16 mouse cellular contexts compared by ENCODE assay signal in the genomic region with DNA sequence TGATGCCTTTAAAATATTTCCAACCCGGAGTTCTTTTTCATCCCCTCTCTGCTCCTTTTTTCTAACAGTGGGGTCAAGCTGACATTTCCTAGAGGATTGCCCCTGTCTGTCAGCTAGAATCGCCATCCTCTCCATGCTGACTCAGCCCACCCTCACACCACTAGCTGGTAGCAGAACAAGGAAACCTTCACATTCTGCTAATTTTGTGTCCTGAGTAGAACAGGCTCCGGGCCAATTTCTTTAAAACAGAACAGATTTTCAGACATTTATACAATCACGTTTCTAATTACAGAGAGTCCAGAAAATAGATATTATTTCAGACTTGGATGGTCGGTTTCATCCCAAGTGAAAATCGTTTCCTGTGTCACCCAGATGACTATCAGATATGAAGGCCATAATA. TPM values are rescaled to one million over a fixed set of nuclear protein-coding genes. Genes with fewer than 3 reads are reported as not detected.
A peak's percentile ranks its signal among the peaks of the same experiment; 100 is the strongest.
DNase-seq lines count a peak whose midpoint lies in the region.
"Had no signal": no experiment of that assay in that cellular context is flagged by ENCODE, and none has a peak within 500 bp of the region (broad histone marks: within the 10 kb centered on the region; RNA-seq: fewer than 3 reads in every experiment).

No protein-coding gene starts in this region.

- intact Hi-C loops in heart, postnatal 14 days (cut with DNase I) = no loop called here

- DNase-seq in heart, adult 11 months = peak; percentile 24
- no peak for DNase-seq in heart, postnatal 14 days
- peak; percentile 24 for DNase-seq in layer of hippocampus, adult 9-11 months
- DNase-seq in layer of hippocampus, adult 9-10 months (ENCODE audit: low spot score) = no peak
- DNase-seq in right cerebral cortex, adult 2 months (ENCODE audit: low spot score in 2 of 2) = peak; percentile 22 to 34
- DNase-seq in right cerebral cortex, postnatal 36 days (ENCODE audit: low spot score in 2 of 2) = no peak
- no peak for DNase-seq in cerebellum, adult 8-10 months
- DNase-seq: adrenal gland, postnatal 10 days; adrenal gland, postnatal 36 days; cerebellum, adult 11 months; cerebellum, adult 2 months; cerebellum, postnatal 10 days; cerebellum, postnatal 36 days; embryo, embryonic 11 days; gastrocnemius, postnatal 25 days; heart, adult 2 months had no signal

RNA-seq across cellular contexts. Expression of gene Cavin2, which starts 34.6 kb away (rescaled TPM):
- 100 to 1,000 TPM; 173 to 186 TPM for total RNA-seq in heart, postnatal 14 days (2021)

Comparison
In these comparisons a context has a peak if more than half of its experiments do, and no peak if none do; other contexts are left out.
1. DNase-seq: peak in heart, adult 11 months (single experiment), layer of hippocampus, adult 9-11 months (single experiment) and right cerebral cortex, adult 2 months (2 of 2); none in heart, postnatal 14 days (0 of 2), layer of hippocampus, adult 9-10 months (single experiment), right cerebral cortex, postnatal 36 days (0 of 2) and cerebellum, adult 8-10 months (single experiment).